Mouse (Mus musculus): ENCODE measurements around the gene Pcmtd2. TPM values are rescaled to one million over a fixed set of nuclear protein-coding genes. Genes with fewer than 3 reads are reported as not detected.
"Not testable (repeated sequence)": the region's sequence is repeated elsewhere in the genome, so short reads cannot be mapped to it uniquely, and the experiment has no call there.

Pcmtd2 gene
- 18.2 TPM in 2 replicates for polyA plus RNA-seq (2016; fragmentation: Nextera tagmentation; extraction: Ambion mirVana)

DNA sequence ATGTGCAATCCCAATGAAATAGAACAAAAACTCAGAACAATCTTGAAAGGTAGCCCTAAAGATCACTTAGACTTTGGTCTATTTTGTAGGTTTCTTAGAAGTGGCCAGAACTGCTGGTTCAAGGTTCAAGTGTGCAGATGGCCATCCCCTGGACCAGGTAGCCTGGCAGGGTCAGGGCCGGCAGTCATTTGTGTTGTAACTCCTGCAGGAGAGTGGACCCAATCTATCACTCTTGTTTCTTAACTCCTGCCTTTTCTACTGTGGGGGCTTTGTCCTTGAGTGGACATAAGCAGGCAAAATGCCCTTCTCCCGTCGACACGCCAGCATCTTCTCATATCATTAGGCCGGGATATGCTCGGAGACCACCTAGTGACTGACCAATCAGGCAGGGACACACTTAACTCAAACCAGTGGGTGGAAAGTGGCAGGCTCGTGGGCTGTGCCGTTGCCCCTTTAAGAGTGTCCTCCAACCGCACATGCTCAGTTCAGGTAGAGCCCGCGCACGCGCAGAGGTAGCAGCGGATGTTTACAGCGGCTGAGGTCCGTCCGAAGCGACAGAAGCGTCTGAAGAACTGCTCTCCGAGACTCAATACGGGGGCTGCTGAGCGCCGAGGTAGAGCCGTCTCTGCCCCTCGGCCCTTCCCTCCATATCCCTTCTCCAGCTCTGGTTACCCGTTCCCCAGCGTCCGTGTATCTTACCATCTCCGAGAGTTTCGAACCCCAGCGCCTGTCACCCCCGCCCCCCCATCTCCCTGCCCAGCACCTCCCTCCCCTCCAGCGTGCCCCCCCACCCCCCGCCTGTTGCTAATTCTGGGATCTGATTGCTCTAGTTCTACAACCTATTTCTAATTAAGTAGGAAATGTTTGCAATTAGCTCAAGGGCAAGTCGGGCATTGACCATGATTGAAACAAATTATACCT is at the start of gene Pcmtd2:
TSS of gene Pcmtd2 (plus strand) at position 483 of the 921 bp plus-strand sequence.
- peak within 1 kb of the TSS; percentile 85 for H3K27ac ChIP-seq
- H3K4me3 ChIP-seq = peak within 1 kb of the TSS; percentile 79
- no peaks in the 10 kb centered on the region for H3K9me3 ChIP-seq (replicated peaks)
- peaks cover 7% of the 10 kb centered on the region for H3K36me3 ChIP-seq
- under 1% methylated on average over 35 of the region's 35 CpGs for WGBS (ENCODE audit: insufficient replicate concordance)
- H3K27me3 ChIP-seq (replicated peaks) = no peaks in the 10 kb centered on the region
- peak within 1 kb of the TSS; percentile 80 for H3K4me2 ChIP-seq
- peak within 1 kb of the TSS; percentile 87 for H3K9ac ChIP-seq
- H3K4me1 ChIP-seq = peaks cover 28% of the 10 kb centered on the region
- peak; percentile 98 for ATAC-seq

GRCm38 (mm10) chr2:181789396-181789795 is 48.3 kb upstream of the Pcmtd2 start:
- Histone ChIP-seq H3K4me2 (no peak overlapping the region), H3K9ac (no peak overlapping the region), H3K9me3 (replicated peaks) (no peaks in the 10 kb centered on the region), H3K27me3 (replicated peaks) (no peaks in the 10 kb centered on the region), H3K27ac (no peak overlapping the region), H3K4me3 (no peak overlapping the region), H3K36me3 (no peaks in the 10 kb centered on the region), H3K4me1 (no peaks in the 10 kb centered on the region)
- no peak for ATAC-seq
- 65% methylated on average over 6 of the region's 6 CpGs for WGBS (ENCODE audit: insufficient replicate concordance)

GRCm38 (mm10) chr2:181793186-181793585 is 44.5 kb upstream of the Pcmtd2 start:
- H3K4me3 ChIP-seq; H3K27me3 ChIP-seq (replicated peaks); H3K36me3 ChIP-seq; H3K4me2 ChIP-seq; H3K27ac ChIP-seq; H3K4me1 ChIP-seq; ATAC-seq; H3K9me3 ChIP-seq (replicated peaks); H3K9ac ChIP-seq: not testable (repeated sequence)
- 67% methylated on average over 8 of the region's 8 CpGs for WGBS (ENCODE audit: insufficient replicate concordance)

DNA sequence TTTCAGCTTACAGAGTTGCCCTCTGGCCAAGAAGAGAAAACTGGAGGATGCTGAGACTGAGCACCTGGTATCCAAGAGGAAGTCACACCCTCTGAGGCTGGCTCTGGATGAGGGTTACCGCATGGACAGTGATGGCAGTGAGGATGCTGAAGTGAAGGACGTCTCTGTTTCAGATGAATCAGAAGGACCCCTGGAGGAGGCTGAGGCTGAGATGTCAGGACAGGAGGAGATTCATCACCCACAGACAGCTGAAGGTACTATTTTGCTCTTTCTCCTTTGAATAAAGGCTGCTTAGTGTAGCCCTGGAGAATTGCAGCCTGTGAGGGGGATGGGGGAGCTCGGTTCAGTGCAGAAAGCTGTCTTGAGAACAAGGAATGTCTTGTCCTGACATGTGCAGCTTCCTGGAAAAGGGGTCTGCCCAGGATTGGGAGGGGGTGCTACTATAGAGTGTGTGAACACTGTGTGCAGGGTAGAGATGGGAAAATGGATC is 42.0 kb upstream of the Pcmtd2 start:
- Histone ChIP-seq H3K9ac (no peak overlapping the region), H3K36me3 (no peaks in the 10 kb centered on the region)
- ATAC-seq = no peak

GRCm38 (mm10) chr2:181797672-181798071 is 40.0 kb upstream of the Pcmtd2 start:
- 59% methylated on average over 8 of the region's 8 CpGs for WGBS (ENCODE audit: insufficient replicate concordance)
- no peaks in the 10 kb centered on the region for H3K9me3 ChIP-seq (replicated peaks)

More for the DNA sequence above, 42.0 kb upstream of the Pcmtd2 start:
- H3K27ac ChIP-seq = no peak overlapping the region
- H3K27me3 ChIP-seq (replicated peaks) = no peaks in the 10 kb centered on the region
- H3K4me3 ChIP-seq = no peak overlapping the region
- H3K4me2 ChIP-seq = no peak overlapping the region
- no peaks in the 10 kb centered on the region for H3K9me3 ChIP-seq (replicated peaks)
- 54% methylated on average over 3 of the region's 3 CpGs for WGBS (ENCODE audit: insufficient replicate concordance)
- no peaks in the 10 kb centered on the region for H3K4me1 ChIP-seq

DNA sequence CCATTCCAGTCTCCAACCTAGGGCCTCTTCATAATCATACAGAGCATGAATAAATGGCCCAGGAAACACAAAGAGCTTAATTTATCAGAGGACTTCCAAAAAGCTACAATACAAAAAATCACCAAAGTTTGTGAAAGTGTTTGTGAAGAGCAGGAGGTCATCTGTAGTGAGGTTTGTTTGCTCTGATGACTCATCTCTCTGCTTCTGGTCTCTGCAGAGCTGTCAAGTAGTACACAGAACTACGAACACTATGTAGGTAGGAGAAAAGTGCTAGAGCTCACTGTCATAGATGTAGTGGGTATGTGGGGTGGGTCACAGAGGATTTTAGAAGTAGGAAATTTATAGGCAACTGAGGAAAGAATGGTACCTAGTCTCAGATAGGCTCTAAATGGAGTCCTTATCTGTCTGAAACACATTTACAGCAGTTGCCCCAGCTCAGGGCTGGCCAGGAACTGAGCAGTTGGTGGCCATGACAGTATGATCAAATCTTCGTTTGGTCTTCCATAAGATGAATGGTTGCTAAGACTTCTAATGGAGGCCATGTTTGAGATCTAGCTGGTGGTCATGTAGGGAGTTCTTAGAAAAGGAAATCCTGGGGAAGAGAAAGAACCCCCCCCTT is 8.5 kb upstream of the Pcmtd2 start:
- H3K9me3 ChIP-seq (replicated peaks) = no peaks in the 10 kb centered on the region
- no peaks in the 10 kb centered on the region for H3K36me3 ChIP-seq
- WGBS (ENCODE audit: insufficient replicate concordance) = 40% methylated on average over 2 of the region's 2 CpGs
- no peak overlapping the region for H3K4me2 ChIP-seq
- peaks cover 29% of the 10 kb centered on the region for H3K4me1 ChIP-seq
- no peak overlapping the region for H3K9ac ChIP-seq
- ATAC-seq = peak; percentile 90
- peak overlapping the region; percentile 43; the same call in 1 of the 2 replicates for H3K27ac ChIP-seq
- H3K4me3 ChIP-seq = no peak overlapping the region
- no peaks in the 10 kb centered on the region; the same call in 1 of the 2 replicates for H3K27me3 ChIP-seq (replicated peaks)

More at GRCm38 (mm10) chr2:181797672-181798071, 40.0 kb upstream of the Pcmtd2 start:
- no peak for ATAC-seq
- Histone ChIP-seq H3K27ac (no peak overlapping the region), H3K4me2 (no peak overlapping the region), H3K4me3 (no peak overlapping the region), H3K27me3 (replicated peaks) (no peaks in the 10 kb centered on the region), H3K9ac (no peak overlapping the region), H3K4me1 (no peaks in the 10 kb centered on the region), H3K36me3 (no peaks in the 10 kb centered on the region)

- Histone ChIP-seq H3K4me3 (no peak overlapping the region), H3K27ac (no peak overlapping the region), H3K4me1 (peaks cover 43% of the 10 kb centered on the region), H3K9ac (no peak overlapping the region), H3K9me3 (replicated peaks) (no peaks in the 10 kb centered on the region), H3K36me3 (no peaks in the 10 kb centered on the region), H3K27me3 (replicated peaks) (no peaks in the 10 kb centered on the region; the same call in 1 of the 2 replicates), H3K4me2 (no peak overlapping the region)
- 67% methylated on average over 2 of the region's 2 CpGs for WGBS (ENCODE audit: insufficient replicate concordance)
- ATAC-seq = no peak
Observed at GRCm38 (mm10) chr2:181832745-181833144, 4.9 kb upstream of the Pcmtd2 start.

- peak overlapping the region; percentile 85 for H3K27ac ChIP-seq
- ATAC-seq = peak; percentile 25
- 11% methylated on average over 3 of the region's 3 CpGs for WGBS (ENCODE audit: insufficient replicate concordance)
Observed at GRCm38 (mm10) chr2:181838293-181838680, 633 bp downstream of the Pcmtd2 start.

GRCm38 (mm10) chr2:181845709-181846394 is 8.2 kb downstream of the Pcmtd2 start:
- Histone ChIP-seq H3K4me1 (no peaks in the 10 kb centered on the region), H3K9me3 (replicated peaks) (no peaks in the 10 kb centered on the region), H3K27me3 (replicated peaks) (no peaks in the 10 kb centered on the region), H3K9ac (no peak overlapping the region), H3K36me3 (peaks cover 63% of the 10 kb centered on the region), H3K4me3 (no peak overlapping the region), H3K27ac (no peak overlapping the region), H3K4me2 (no peak overlapping the region)
- WGBS (ENCODE audit: insufficient replicate concordance) = 76% methylated on average over 5 of the region's 5 CpGs
- no peak for ATAC-seq

More at GRCm38 (mm10) chr2:181838293-181838680, 633 bp downstream of the Pcmtd2 start:
- no peaks in the 10 kb centered on the region for H3K9me3 ChIP-seq (replicated peaks)
- peaks cover 28% of the 10 kb centered on the region for H3K4me1 ChIP-seq
- peak overlapping the region; percentile 79 for H3K4me3 ChIP-seq
- peak overlapping the region; percentile 87 for H3K9ac ChIP-seq
- peak overlapping the region; percentile 80 for H3K4me2 ChIP-seq
- H3K36me3 ChIP-seq = peaks cover 10% of the 10 kb centered on the region
- H3K27me3 ChIP-seq (replicated peaks) = no peaks in the 10 kb centered on the region

DNA sequence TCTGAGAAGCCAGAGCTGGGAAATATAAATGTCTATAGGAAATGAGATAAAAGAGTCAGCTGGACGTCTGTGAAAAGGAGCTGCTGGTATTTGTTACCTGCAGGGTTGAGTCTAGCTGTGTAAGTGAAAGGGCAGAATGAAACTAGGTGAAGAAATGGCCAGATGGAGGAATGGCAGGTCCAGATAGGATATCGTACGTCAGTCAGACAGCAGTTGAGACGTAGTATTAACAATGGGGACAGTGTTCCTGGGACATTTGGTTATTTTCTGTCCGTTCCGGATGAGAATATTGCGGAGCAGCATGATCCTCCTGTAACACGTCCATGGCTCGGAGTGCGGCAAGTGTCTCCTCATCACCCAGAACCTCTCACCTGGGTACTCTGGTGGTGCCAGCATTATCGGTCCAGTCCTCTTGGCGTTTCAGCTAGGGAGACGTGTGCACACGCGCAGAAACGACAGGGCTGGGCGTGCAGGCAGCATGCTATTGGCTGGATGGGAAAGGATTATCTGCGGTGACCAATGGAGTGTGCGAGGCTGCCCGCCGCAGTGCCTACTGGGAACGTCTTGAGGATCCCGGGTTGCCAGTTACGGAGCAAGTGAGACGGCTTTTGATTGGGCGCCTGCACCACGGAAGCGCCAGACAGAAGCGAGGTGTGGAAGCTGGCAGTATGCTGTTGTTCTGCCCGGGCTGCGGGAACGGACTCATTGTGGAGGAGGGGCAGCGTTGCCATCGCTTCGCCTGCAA is 26.3 kb downstream of the Pcmtd2 start, which contains the start of gene Polr3k:
TSS of gene Polr3k (plus strand) at position 547 of the 745 bp plus-strand sequence.
- Histone ChIP-seq H3K4me2 (peak within 1 kb of the TSS; percentile 85), H3K9ac (peak within 1 kb of the TSS; percentile 87), H3K27ac (peak within 1 kb of the TSS; percentile 84), H3K27me3 (replicated peaks) (no peaks in the 10 kb centered on the region), H3K9me3 (replicated peaks) (no peaks in the 10 kb centered on the region), H3K4me3 (peak within 1 kb of the TSS; percentile 87), H3K4me1 (peaks cover 34% of the 10 kb centered on the region), H3K36me3 (peaks cover 23% of the 10 kb centered on the region)
- under 1% methylated on average over 35 of the region's 35 CpGs for WGBS (ENCODE audit: insufficient replicate concordance)
- ATAC-seq = peak; percentile 100

DNA sequence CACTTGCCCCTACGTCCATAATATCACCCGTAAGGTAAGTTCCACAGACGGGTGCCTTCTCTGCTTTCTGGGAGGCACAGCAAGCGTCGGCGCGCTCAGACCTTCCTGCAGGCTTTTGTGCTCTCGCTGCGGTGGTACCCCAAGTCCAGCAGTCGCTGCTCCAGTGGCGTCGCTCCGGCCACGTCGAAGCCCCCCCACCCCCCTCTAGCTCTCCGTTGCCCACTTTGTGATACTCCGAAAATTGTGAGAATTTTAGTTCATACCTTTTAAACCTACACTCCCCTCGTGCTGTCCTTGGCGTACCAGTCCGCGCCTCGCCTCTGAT is 26.8 kb downstream of the Pcmtd2 start:
- H3K4me1 ChIP-seq = peaks cover 30% of the 10 kb centered on the region
- ATAC-seq = no peak; the same call in 1 of the 2 replicates

More for the DNA sequence above, 26.8 kb downstream of the Pcmtd2 start:
- Histone ChIP-seq H3K9ac (peak overlapping the region; percentile 87), H3K9me3 (replicated peaks) (no peaks in the 10 kb centered on the region), H3K4me2 (peak overlapping the region; percentile 85), H3K27me3 (replicated peaks) (no peaks in the 10 kb centered on the region), H3K27ac (peak overlapping the region; percentile 84), H3K4me3 (peak overlapping the region; percentile 87), H3K36me3 (peaks cover 28% of the 10 kb centered on the region)
- under 1% methylated on average over 22 of the region's 22 CpGs for WGBS (ENCODE audit: insufficient replicate concordance)
